Comparison of ENCODE assay signal across 9 mouse cellular contexts in the genomic region with DNA sequence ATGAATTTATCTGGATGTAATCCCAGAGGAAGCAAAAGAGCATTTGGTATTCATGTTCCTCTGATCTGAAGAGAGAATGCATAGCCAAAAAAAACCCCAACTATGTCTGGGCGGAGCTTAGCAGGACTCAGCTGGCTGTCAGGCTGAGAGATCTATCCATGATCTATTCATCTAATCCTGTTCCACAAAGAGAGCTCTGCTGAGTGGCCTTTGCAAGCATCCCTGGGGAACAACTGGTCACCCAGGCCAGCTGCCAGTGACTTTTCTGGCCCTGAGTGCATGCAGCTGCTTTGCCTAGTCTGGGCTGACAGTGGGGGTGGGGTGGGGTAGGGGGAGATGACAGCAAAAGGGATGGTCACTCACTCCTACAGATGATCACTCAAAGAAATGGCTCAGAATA.
DNase-seq lines count a peak whose midpoint lies in the region; ATAC-seq lines count a peak whose summit lies in the region.
"Had no signal": no experiment of that assay in that cellular context is flagged by ENCODE, and none has a peak within 500 bp of the region (broad histone marks: within the 10 kb centered on the region; RNA-seq: fewer than 3 reads in every experiment).

No protein-coding gene starts in this region.

- peak; percentile 25 to 32 for DNase-seq in heart, adult 9 months (ENCODE audit: low spot score in 2 of 2)
- DNase-seq in 3T3-L1 (ENCODE audit: low read depth, low spot score), result peak; percentile 79
- peak; percentile 60 for DNase-seq in gastrocnemius, adult 18-20 months (ENCODE audit: low spot score)
- no peak for DNase-seq in layer of hippocampus, adult 11-12 months (ENCODE audit: low spot score)
- DNase-seq in urinary bladder, adult 18-20 months (ENCODE audit: low spot score in 2 of 2), result no peak
- DNase-seq in cerebellum, postnatal 25 days, result no peak

- H3K4me3 ChIP-seq in heart, embryonic 12.5 days, result no peak overlapping the region
- H3K4me3 ChIP-seq in kidney, embryonic 16.5 days (ENCODE audit: low read length), result no peak overlapping the region
- H3K4me3 ChIP-seq: neural tube, embryonic 13.5 days had no signal

- H3K36me3 ChIP-seq in heart, embryonic 12.5 days, result no peaks in the 10 kb centered on the region
- peaks cover 15% of the 10 kb centered on the region; the same call in 1 of the 2 replicates for H3K36me3 ChIP-seq in kidney, embryonic 16.5 days (ENCODE audit: insufficient read depth, low read length)

- H3K9ac ChIP-seq in heart, embryonic 12.5 days, result no peak overlapping the region
- no peak overlapping the region for H3K9ac ChIP-seq in kidney, embryonic 16.5 days (replicated peaks; ENCODE audit: low read length)
- H3K9ac ChIP-seq: neural tube, embryonic 13.5 days had no signal

- WGBS in heart, embryonic 12.5 days, result 89% methylated on average over 1 of the region's 1 CpGs
- 97% methylated on average over 1 of the region's 1 CpGs for WGBS in kidney, embryonic 16.5 days

- no peak overlapping the region for H3K4me2 ChIP-seq in heart, embryonic 12.5 days
- H3K4me2 ChIP-seq in kidney, embryonic 16.5 days (replicated peaks; ENCODE audit: low read depth, low read length), result no peak overlapping the region
- H3K4me2 ChIP-seq: neural tube, embryonic 13.5 days had no signal

- peaks cover 20% of the 10 kb centered on the region for H3K9me3 ChIP-seq in heart, embryonic 12.5 days (replicated peaks)
- H3K9me3 ChIP-seq in kidney, embryonic 16.5 days (ENCODE audit: low read length), result peaks cover 20% of the 10 kb centered on the region

- ATAC-seq in heart, embryonic 12.5 days (ENCODE audit: insufficient number of reproducible peaks, low FRiP score), result no peak
- peak; percentile 42; the same call in 1 of the 2 replicates for ATAC-seq in kidney, embryonic 16.5 days (ENCODE audit: low FRiP score, low TSS enrichment)

- no peak overlapping the region for H3K27ac ChIP-seq in heart, embryonic 12.5 days (ENCODE audit: poor library complexity, severe bottlenecking)
- H3K27ac ChIP-seq in kidney, embryonic 16.5 days (ENCODE audit: low read length), result no peak overlapping the region
- H3K27ac ChIP-seq: neural tube, embryonic 13.5 days had no signal

- H3K4me1 ChIP-seq in heart, embryonic 12.5 days (replicated peaks), result no peaks in the 10 kb centered on the region
- H3K4me1 ChIP-seq in kidney, embryonic 16.5 days (ENCODE audit: insufficient read depth, low read length), result peaks cover 12% of the 10 kb centered on the region

- H3K27me3 ChIP-seq in heart, embryonic 12.5 days (replicated peaks), result no peaks in the 10 kb centered on the region
- no peaks in the 10 kb centered on the region for H3K27me3 ChIP-seq in kidney, embryonic 16.5 days (ENCODE audit: insufficient read depth, low read length)
- H3K27me3 ChIP-seq: neural tube, embryonic 13.5 days had no signal

Comparison
In these comparisons a context has a peak if more than half of its experiments do, and no peak if none do; other contexts are left out.
1. DNase-seq: peak in heart, adult 9 months (2 of 2), 3T3-L1 (single experiment) and gastrocnemius, adult 18-20 months (single experiment); none in layer of hippocampus, adult 11-12 months (single experiment), urinary bladder, adult 18-20 months (0 of 2) and cerebellum, postnatal 25 days (0 of 2).